Mouse (Mus musculus) kidney, adult 8-10 months (tissue): ENCODE data around the gene Eif3k.

Experiments used
- DNase-seq, 2 experiments: peaks; one replicate each; pipeline ENCODE4 v3.0.0; 2022

Gene Eif3k

GRCm38 (mm10) chr7:28957997-28958725 is 23.5 kb downstream of the Eif3k start:
- no peak for DNase-seq

DNA sequence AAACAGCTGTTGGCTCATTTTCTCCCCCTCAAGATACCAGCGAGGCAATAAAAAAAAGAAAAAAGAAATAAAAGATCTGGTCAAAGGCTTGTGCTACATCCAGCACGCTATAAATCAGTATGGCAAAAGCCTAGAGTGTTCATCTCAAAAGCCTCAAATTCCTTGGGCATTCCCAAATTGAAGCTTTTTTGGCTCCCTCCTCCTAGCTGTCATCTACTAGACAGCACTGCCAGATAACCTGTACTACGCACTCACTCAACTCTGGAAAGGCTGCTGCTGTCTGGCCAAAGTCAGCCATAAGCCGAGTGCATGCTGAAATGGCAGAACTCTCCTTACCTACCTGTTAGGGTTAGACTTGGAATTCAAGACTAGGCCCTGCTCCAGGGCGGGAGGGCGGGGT is 24.4 kb downstream of the Eif3k start:
- no peak for DNase-seq

DNA sequence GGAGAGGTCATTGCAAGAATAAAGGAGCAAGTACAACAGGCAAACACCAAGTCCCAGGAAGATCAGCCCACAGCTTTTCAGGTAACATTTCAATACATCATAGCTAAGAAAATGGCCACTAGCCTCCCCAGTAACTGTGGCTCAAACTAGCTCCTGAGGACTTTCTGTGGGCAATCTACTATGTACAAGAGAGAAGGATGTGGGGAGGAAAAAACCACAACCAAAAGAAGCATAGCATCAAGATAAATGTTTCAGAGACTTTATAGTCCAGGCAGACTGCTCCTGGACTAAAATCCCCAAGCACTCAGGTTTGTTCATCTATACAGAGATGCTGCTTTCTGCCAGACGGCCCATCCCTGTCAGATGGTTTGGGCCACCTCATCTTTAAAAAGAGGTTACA is 25.4 kb downstream of the Eif3k start:
- DNase-seq: no peak

- DNase-seq: no peak
These were observed 26.3 kb downstream of the Eif3k start for GRCm38 (mm10) chr7:28955295-28955897.

DNA sequence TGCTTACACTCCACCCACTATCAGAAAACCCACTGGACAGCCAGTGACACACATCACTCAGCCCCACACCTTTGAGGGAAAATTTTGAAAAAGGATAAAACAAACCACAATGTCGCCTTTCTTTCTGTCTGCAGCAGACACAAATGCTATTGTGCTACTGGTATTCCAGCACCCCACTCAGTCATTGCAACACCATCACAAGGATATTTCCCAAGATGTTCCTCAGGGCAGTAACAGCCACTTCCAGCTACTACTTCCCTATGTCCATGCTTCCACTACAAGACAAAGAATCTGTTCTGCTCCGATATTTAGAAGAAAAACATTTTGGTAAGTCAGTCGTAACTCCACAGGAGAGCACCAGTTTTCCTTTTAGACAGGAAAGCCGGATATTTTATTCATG is 26.9 kb downstream of the Eif3k start:
- no peak for DNase-seq

DNA sequence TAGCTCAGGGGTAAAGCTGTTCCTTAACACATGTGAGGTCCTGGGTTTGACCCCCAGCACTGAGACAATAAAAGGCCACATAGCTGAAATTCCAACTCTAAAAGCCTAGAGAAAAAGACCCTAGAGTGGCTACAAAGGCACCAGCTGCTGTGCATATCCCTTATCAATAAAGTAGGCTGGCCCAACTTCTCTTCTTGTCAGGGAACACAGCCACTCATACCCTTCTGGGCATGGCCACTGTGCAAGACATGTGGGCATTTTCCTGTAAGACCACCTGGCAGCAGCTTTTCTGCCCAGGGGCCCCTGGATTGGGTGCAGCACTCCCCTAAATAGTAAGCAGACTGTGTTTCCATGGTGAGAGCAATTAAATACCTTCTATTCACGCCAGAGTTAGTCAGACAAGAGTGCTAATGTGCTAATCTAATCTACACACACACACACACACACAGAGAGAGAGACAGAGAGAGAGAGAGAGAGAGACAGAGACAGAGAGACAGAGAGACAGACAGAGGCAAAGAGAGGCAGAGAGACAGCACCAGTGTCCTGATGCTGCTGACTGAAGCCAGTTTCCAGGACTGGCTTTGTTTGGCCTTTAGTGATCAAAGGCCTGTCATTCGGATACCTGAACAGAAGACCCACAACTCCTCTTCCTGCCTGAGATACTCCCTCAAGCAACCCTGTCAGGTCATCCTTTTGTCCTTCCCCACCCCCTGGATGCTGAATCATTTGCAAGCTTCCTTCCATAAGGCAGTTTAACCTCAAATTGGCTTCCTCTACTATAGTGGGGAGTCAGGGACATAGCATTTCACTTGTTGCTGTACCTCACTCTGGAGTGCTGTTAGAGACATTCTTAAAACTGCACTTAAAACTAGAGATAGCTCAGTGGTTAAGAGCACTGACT is 27.9 kb downstream of the Eif3k start:
- DNase-seq: no peak

- DNase-seq: no peak
These were observed 28.9 kb downstream of the Eif3k start for GRCm38 (mm10) chr7:28952786-28953185.

GRCm38 (mm10) chr7:28951764-28952163 is 29.9 kb downstream of the Eif3k start:
- DNase-seq: no peak

DNA sequence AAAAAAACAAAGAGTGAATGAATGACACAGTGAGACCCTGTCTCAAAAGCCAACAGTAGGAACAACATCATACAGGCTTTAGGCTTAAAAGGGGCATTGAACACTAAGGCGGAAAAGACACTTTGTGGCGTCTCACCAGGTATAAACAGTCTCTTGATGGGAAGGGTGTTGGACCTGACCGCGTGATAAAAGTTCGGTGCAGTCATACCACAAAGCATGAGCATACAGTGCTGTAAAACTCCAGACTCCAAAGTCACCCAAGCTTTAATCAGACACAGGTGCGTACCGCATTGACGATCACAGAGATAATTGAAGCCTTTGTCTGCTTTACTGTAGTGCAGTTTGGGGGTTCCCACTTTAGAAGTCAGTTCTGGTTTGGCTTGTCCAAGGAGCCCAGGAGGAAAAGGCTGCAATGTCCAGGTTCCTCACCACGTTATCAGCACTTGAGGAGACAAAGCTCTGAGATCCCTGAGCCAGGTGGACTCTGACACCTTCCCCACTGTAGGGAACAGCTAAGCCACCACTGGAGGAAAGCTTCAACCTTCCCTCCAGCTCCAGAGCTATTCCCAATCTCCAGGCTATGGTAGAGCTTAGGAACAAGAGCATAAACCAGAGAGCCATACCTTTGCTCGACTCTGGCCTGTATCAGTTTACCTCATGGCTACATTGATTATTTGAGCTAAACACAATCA is 31.2 kb downstream of the Eif3k start:
- DNase-seq: no peak

DNA sequence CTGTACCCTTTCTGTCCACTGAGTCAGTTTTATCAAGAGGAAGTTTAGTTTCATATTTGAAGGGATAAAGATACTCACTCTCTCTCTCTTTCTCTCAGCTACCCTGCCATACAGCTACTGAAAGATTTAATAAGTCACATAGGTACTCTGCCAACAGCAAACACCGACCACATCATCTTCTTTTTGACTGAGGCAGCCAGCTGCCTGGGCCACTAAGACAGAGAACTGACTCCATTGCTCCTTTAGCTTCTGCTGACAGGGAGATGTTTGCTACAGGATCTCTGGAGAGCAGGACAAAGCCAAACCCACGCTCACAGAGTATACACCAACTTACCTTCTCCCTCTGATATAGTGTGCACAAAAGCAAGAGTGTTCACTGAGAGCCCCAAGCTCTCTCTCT is 32.4 kb downstream of the Eif3k start:
- no peak for DNase-seq

- no peak for DNase-seq
These were observed 32.9 kb downstream of the Eif3k start for GRCm38 (mm10) chr7:28948746-28949145.

DNA sequence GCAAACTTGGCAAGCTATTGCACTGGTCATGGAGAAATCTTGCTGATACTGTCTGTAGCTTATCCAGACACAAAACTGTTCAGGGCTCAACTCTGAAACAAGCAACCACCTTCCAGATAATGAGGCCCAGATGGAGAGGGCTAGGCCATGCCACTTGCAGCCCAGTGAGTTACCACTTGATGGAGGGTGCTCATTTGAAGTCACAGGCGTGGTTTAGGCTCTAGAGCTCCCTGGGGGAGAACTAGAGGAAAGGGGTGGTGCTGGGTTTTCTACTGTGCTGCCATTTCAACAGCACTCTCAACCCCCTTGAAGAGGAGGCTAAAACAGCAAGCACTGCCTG is 35.4 kb downstream of the Eif3k start:
- DNase-seq: no peak

GRCm38 (mm10) chr7:28945416-28946270 is 36.0 kb downstream of the Eif3k start:
- no peak for DNase-seq

DNA sequence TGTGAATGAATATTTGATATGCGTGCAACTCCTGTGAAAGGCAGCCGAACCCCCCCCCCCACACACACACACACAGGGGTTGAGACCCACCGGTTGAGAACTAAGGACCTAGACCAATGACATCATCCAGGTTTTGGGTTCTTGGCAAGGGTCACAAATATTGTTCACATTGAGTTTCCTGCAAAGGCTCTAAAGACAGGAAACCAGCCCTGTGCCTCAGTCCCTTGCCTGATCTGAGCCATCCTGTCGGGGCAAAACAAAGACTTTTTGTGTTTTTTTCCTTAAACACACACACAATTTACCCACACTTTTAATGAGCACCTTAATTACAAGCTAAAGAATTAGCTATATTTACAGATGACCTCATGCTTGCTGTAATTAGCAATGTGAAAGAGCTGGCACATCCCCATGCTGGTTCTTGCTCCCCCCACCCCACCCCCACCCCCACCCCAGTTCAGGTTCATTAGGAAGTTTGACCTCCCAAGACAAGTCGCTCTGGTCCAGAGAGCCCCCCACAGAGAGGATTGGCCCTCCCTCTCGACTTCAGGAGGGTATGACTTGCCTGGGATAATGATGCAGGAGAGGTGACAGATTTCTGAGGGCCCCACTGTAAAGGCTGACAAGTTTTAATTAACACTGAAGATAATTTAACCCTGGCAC is 36.8 kb downstream of the Eif3k start:
- no peak for DNase-seq

GRCm38 (mm10) chr7:28943451-28944180 is 38.0 kb downstream of the Eif3k start:
- no peak for DNase-seq

DNA sequence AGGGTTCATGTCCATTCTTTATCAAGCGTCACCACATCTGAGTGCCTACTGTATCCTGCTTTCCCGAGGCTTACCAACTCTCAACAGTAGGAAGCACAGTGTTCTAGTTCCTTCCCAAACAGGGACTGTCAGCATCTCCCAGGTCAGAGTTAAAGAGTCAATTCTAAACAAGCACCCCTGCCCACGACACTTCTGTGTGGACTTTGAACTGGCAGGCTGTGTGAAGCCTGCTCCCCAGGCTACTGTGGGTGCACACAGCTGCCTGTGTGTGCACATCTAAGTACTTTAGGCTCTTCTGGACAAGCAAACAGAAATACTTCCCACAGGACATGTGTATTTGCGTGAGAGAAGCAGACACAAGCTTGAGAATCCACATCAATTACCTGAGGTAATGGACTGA is 40.1 kb downstream of the Eif3k start:
- DNase-seq: peak in 1 of 2 experiments; percentile 60

- DNase-seq: no peak
These were observed 40.5 kb downstream of the Eif3k start for GRCm38 (mm10) chr7:28941129-28941528.

DNA sequence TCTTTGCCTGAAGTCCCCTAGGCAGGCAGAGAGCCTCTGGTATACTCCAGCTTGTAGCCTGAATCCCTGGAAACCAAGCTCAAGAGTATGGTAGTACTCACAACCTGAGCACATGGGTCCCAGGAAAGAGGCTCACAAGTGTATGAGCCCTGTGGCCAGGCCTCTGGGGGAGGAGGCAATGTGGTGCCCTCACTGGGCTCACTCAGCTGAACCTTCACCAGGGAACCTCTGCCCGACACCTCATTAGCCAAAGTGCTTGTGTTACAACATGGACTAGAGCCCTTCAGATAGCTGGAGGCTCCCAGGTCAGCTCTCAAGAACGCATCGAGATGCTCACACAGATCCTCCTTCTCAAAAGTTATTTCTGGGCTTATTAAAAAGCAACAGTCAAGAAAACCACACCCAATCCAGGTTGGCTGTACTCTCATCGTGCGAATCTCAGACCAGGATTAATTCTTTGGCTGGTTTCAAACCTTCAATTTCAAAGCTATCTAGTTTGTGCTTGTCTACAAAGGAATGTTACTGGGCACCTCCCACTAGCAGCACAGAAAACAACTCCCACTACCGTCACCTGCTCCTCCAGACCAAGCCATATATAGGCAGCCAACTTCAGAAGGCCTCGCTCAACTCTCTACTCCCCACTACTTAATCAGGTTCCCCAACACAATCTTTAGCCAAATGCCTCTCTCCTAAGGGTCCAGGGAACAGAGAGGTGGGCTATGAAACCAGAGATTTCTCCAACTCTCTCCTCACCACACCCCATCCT is 42.1 kb downstream of the Eif3k start:
- DNase-seq: peak; percentile 59 to 66

- no peak for DNase-seq
These were observed 43.0 kb downstream of the Eif3k start for GRCm38 (mm10) chr7:28938654-28939053.

- DNase-seq: no peak
These were observed 44.9 kb downstream of the Eif3k start for GRCm38 (mm10) chr7:28936787-28937186.
